Mouse (Mus musculus): ENCODE results near the gene Tiam2.

- no peak for TF ChIP-seq CTCF (IDR thresholded peaks at IDR 0.05; ENCODE audit: low read depth, low read length)
- no peak for TF ChIP-seq EP300 (IDR thresholded peaks at IDR 0.05; ENCODE audit: insufficient read depth, low read depth, low read length)
Measured at GRCm38 (mm10) chr17:3506508-3506907, 180.1 kb downstream of the Tiam2 start.
